Mouse (Mus musculus): Measurements from ENCODE around the gene Cers6.

DNA sequence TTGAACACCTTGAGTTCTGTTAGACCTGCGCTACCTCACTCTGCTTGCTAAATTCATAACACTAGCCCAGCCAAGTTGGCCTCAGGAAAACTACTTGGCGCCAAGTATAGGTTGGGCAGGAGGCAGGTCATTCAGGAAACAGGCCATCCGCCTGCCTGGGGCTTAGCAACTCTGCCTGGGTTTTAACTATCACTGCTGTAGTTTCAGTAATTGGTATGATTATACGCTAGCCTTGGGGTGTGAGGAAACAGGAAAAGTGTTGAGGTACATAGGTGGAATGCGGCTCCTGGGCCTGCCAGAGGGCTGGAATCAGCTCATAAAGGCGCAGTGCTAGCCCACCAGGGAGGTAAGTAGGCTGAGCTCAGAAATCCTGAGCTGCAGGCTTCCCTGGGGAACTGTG is 114.0 kb downstream of the Cers6 start:
- no peak for TF ChIP-seq CTCF (IDR thresholded peaks at IDR 0.05; ENCODE audit: low read depth)
- TF ChIP-seq EP300 (IDR thresholded peaks at IDR 0.05; ENCODE audit: low read depth) = no peak

All from liver, embryonic 14.5 days (tissue).